Mouse (Mus musculus): ENCODE measurements around the gene Ghrhr.

- no peak for TF ChIP-seq POLR2A (IDR thresholded peaks at IDR 0.05; ENCODE audit: low read depth, low read length)
- no peak for TF ChIP-seq CTCF (IDR thresholded peaks at IDR 0.05; ENCODE audit: borderline replicate concordance, insufficient read depth, low read length)
Measured at GRCm38 (mm10) chr6:55399910-55400309, 23.8 kb downstream of the Ghrhr start.

Data from embryonic fibroblast, embryonic 13.5 days (primary cell).